Comparison of ENCODE assay signal across 8 mouse cellular contexts in the genomic region with DNA sequence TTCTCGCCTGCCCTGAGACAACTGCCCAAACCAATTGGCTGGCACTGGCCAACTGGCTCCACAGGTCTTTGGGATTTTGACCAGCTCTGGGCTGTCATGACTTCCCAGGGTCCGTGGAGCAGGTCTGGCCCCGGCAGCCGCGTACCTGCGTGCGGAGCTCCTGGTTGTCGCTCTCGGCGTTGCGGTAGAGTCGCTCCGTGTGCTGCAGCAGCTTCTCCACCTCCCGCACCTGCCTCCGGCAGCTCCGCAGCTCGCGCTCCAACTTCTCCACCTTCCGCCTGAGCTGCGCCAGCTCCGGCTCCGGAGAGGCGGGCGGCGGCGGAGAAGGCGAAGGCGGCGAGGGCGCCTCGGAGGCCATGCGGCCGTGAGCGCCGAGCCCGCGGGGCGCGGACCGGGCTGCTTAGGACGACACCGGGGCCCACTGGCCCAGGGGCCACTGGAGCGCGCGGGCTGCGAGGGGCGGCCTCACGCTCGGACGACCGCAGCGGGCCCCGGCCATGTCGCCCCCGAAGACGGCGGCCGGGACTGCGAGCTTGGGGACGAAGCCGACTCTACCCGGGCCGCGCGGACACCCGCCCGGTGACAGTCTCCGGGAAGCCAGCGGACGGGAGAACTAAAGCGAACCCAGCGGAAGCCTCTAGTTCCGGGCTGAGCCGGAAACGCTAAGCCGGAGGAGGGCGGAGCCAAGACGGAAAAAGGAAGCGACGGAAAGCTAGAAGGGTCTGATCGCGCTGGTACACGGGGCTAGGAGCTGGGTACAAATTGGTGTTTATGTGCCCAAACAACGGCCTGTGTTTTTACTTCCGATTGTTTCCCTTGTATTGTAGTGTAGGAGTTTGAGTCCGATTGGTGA. TPM values are rescaled to one million over a fixed set of nuclear protein-coding genes. Genes with fewer than 3 reads are reported as not detected.
A peak's percentile ranks its signal among the peaks of the same experiment; 100 is the strongest.
DNase-seq lines count a peak whose midpoint lies in the region; ATAC-seq and TF ChIP-seq lines count a peak whose summit lies in the region.

Aggf1 (minus strand) TSS at position 652 of the 853 bp plus-strand sequence.

- peaks cover 27% of the 10 kb centered on the region for H3K79me2 ChIP-seq in MEL (ENCODE audit: control insufficient read depth, insufficient read depth, low read length, poor library complexity)

- TF ChIP-seq POLR2A in MEL (IDR thresholded peaks at IDR 0.05; ENCODE audit: control insufficient read depth in 1 of 2, insufficient read depth in 1 of 2, low read depth in 1 of 2, low read length in 2 of 2, poor library complexity in 1 of 2), result peak; percentile 64 to 88; a peak in 3 of 4 replicates
- TF ChIP-seq POLR2A in cerebellum, adult 2 months (IDR thresholded peaks at IDR 0.05; ENCODE audit: borderline replicate concordance, insufficient read depth, low read length), result peak; percentile 75; the same call in 1 of the 2 replicates

- H3K4me2 ChIP-seq in forebrain, postnatal 0 days (ENCODE audit: low read depth), result peak within 1 kb of the TSS; percentile 90
- peak within 1 kb of the TSS; percentile 75 for H3K4me2 ChIP-seq in lung, embryonic 15.5 days

- peaks cover 7 to 9% of the 10 kb centered on the region in 2 experiments for H3K4me1 ChIP-seq in MEL (ENCODE audit: control insufficient read depth in 1 of 2, insufficient read depth in 2 of 2, low read length in 2 of 2)
- peaks cover 5% of the 10 kb centered on the region; the same call in 1 of the 2 replicates for H3K4me1 ChIP-seq in cerebellum, adult 2 months (ENCODE audit: control insufficient read depth, insufficient read depth, low read length)
- H3K4me1 ChIP-seq in forebrain, postnatal 0 days (ENCODE audit: insufficient read depth), result peaks cover 6% of the 10 kb centered on the region
- peaks cover 16% of the 10 kb centered on the region for H3K4me1 ChIP-seq in lung, embryonic 15.5 days

- peak within 1 kb of the TSS; percentile 90 for H3K9ac ChIP-seq in MEL (ENCODE audit: control insufficient read depth, low read depth, low read length, poor library complexity, severe bottlenecking)
- peak within 1 kb of the TSS; percentile 84 for H3K9ac ChIP-seq in forebrain, postnatal 0 days
- peak within 1 kb of the TSS; percentile 90 for H3K9ac ChIP-seq in lung, embryonic 15.5 days

- 0 out of 4 replicates have a peak, but pooled peaks of 1 of the 2 experiments have one; percentile 16 for TF ChIP-seq EP300 in MEL (IDR thresholded peaks at IDR 0.05; ENCODE audit: low read depth in 1 of 2, low read length in 2 of 2)

- under 1% methylated on average over 86 of the region's 86 CpGs for WGBS in cerebellum, adult 2 months
- WGBS in forebrain, postnatal 0 days, result 2% methylated on average over 86 of the region's 86 CpGs
- WGBS in lung, embryonic 15.5 days, result under 1% methylated on average over 83 of the region's 86 CpGs

- TF ChIP-seq CTCF in MEL (IDR thresholded peaks at IDR 0.05 in 2 of 3, conservative IDR thresholded peaks at IDR 0.05 in 1 of 3; ENCODE audit: control insufficient read depth in 1 of 3, insufficient read depth in 1 of 3, low read depth in 2 of 3, low read length in 3 of 3, poor library complexity in 1 of 3, severe bottlenecking in 1 of 3), result no peak
- TF ChIP-seq CTCF in cerebellum, adult 2 months (IDR thresholded peaks at IDR 0.05; ENCODE audit: borderline replicate concordance, insufficient read depth, low read depth, low read length), result no peak
- no peak for TF ChIP-seq CTCF in forebrain, postnatal 0 days (IDR thresholded peaks at IDR 0.05; ENCODE audit: low read depth)

- no peaks in the 10 kb centered on the region for H3K9me3 ChIP-seq in MEL (replicated peaks; ENCODE audit: insufficient read depth, low read length)
- no peaks in the 10 kb centered on the region for H3K9me3 ChIP-seq in forebrain, postnatal 0 days (ENCODE audit: low read length)
- no peaks in the 10 kb centered on the region for H3K9me3 ChIP-seq in lung, embryonic 15.5 days

- peaks cover 6 to 14% of the 10 kb centered on the region in 2 experiments for H3K36me3 ChIP-seq in MEL (ENCODE audit: control insufficient read depth in 1 of 2, insufficient read depth in 2 of 2, low read length in 2 of 2)
- H3K36me3 ChIP-seq in forebrain, postnatal 0 days (ENCODE audit: insufficient read depth), result peaks cover 11% of the 10 kb centered on the region
- peaks cover 11% of the 10 kb centered on the region for H3K36me3 ChIP-seq in lung, embryonic 15.5 days

- no peak for TF ChIP-seq RAD21 in MEL (IDR thresholded peaks at IDR 0.05; ENCODE audit: low read depth, low read length)

- H3K4me3 ChIP-seq in MEL (ENCODE audit: control insufficient read depth in 1 of 2, insufficient read depth in 1 of 2, low read depth in 2 of 2, low read length in 2 of 2), result peak within 1 kb of the TSS; percentile 61 to 95
- H3K4me3 ChIP-seq in cerebellum, adult 2 months (replicated peaks; ENCODE audit: insufficient read depth, low read depth, low read length), result peak within 1 kb of the TSS; percentile 88
- H3K4me3 ChIP-seq in forebrain, postnatal 0 days (ENCODE audit: low read depth, low read length), result peak within 1 kb of the TSS; percentile 95
- H3K4me3 ChIP-seq in lung, embryonic 15.5 days, result peak within 1 kb of the TSS; percentile 100

- H3K27ac ChIP-seq in MEL (ENCODE audit: control insufficient read depth, low read depth, low read length), result peak within 1 kb of the TSS; percentile 81
- H3K27ac ChIP-seq in cerebellum, adult 2 months (ENCODE audit: insufficient read depth, low read length), result peak within 1 kb of the TSS; percentile 43; the same call in 1 of the 2 replicates
- H3K27ac ChIP-seq in forebrain, postnatal 0 days (ENCODE audit: low read depth, low read length), result peak within 1 kb of the TSS; percentile 84
- H3K27ac ChIP-seq in lung, embryonic 15.5 days, result peak within 1 kb of the TSS; percentile 81

- no peaks in the 10 kb centered on the region for H3K27me3 ChIP-seq in MEL (ENCODE audit: control insufficient read depth in 1 of 2, insufficient read depth in 2 of 2, low read length in 2 of 2)
- H3K27me3 ChIP-seq in cerebellum, adult 2 months (ENCODE audit: control insufficient read depth, insufficient read depth, low read length), result no peaks in the 10 kb centered on the region
- H3K27me3 ChIP-seq in forebrain, postnatal 0 days (ENCODE audit: insufficient read depth, low read length), result no peaks in the 10 kb centered on the region
- H3K27me3 ChIP-seq in lung, embryonic 15.5 days, result no peaks in the 10 kb centered on the region

- ATAC-seq in forebrain, postnatal 0 days, result peak; percentile 100
- ATAC-seq in lung, embryonic 15.5 days (ENCODE audit: borderline replicate concordance, extremely low read depth, low FRiP score, low TSS enrichment), result peak; percentile 97

- DNase-seq in MEL (ENCODE audit: low read depth, low spot score), result peak; percentile 94
- DNase-seq in cerebellum, adult 2 months, result peak; percentile 94
- DNase-seq in forebrain, postnatal 0 days, result peak; percentile 93
- peak; percentile 92 for DNase-seq in heart, postnatal 4 days
- DNase-seq in layer of hippocampus, adult 8-10 months (ENCODE audit: low spot score in 2 of 2), result peak; percentile 87 to 92
- DNase-seq in ovary, adult 18-20 months (ENCODE audit: low spot score), result peak; percentile 82
- peak; percentile 93 for DNase-seq in thymus, postnatal 0 days (ENCODE audit: low spot score)

TF ChIP-seq in MEL, 35 proteins besides CTCF, POLR2A, EP300 and RAD21:
- TF ChIP-seq TCF12 (IDR thresholded peaks at IDR 0.05; ENCODE audit: low read depth, low read length) (peak; percentile 47), UBTF (IDR thresholded peaks at IDR 0.05; ENCODE audit: borderline replicate concordance, insufficient read depth, low read depth, low read length) (peak; percentile 95; the same call in 1 of the 2 replicates), ZMIZ1 (IDR thresholded peaks at IDR 0.05; ENCODE audit: low read depth, low read length) (peak; percentile 75), MAX (IDR thresholded peaks at IDR 0.05; ENCODE audit: low read length) (peak; percentile 74; the same call in 1 of the 2 replicates), SMC3 (IDR thresholded peaks at IDR 0.05; ENCODE audit: low read depth, low read length) (no peak), TBP (IDR thresholded peaks at IDR 0.05; ENCODE audit: low read depth, low read length) (peak; percentile 89), POLR2AphosphoS2 (IDR thresholded peaks at IDR 0.05; ENCODE audit: low read length) (peak; percentile 67; the same call in 1 of the 2 replicates), MYC (IDR thresholded peaks at IDR 0.05; ENCODE audit: low read depth, low read length) (peak; percentile 83; the same call in 1 of the 2 replicates), KAT2A (conservative IDR thresholded peaks at IDR 0.05; ENCODE audit: low read depth, low read length) (peak; percentile 77), HCFC1 (IDR thresholded peaks at IDR 0.05; ENCODE audit: low read depth, low read length) (peak; percentile 96), USF1 (IDR thresholded peaks at IDR 0.05; ENCODE audit: low read depth, low read length) (no peak), SIN3A (IDR thresholded peaks at IDR 0.05; ENCODE audit: low read length) (peak; percentile 96), MXI1 (IDR thresholded peaks at IDR 0.05; ENCODE audit: low read depth, low read length) (peak; percentile 86), POLR2AphosphoS5 (IDR thresholded peaks at IDR 0.05; ENCODE audit: borderline replicate concordance, low read depth, low read length) (peak; percentile 80; the same call in 1 of the 2 replicates), ETS1 (IDR thresholded peaks at IDR 0.05; ENCODE audit: low read depth, low read length) (peak; percentile 48; the same call in 1 of the 2 replicates), MAFK (IDR thresholded peaks at IDR 0.05; ENCODE audit: borderline replicate concordance, low read depth, low read length) (no peak), ELF1 (IDR thresholded peaks at IDR 0.05; ENCODE audit: low read depth, low read length) (peak; percentile 97), MYB (IDR thresholded peaks at IDR 0.05; ENCODE audit: low read depth, low read length) (no peak), NELFE (IDR thresholded peaks at IDR 0.05; ENCODE audit: low read depth, low read length) (peak; percentile 70)

RNA-seq across cellular contexts. Expression of gene Aggf1, which starts in this region (rescaled TPM):
- total RNA-seq in MEL (2012; rRNA removed), result 46.1 and 55.1 TPM in 2 replicates
- 10 to 100 TPM; 50.5 to 74.5 TPM for polyA plus RNA-seq in MEL (2012; ENCODE audit: insufficient read depth in 1 of 2, insufficient read length in 2 of 2, low read depth in 1 of 2, low replicate concordance in 2 of 2, missing spikeins in 1 of 2)
- 39.9 and 40.5 TPM in 2 replicates for polyA plus RNA-seq in cerebellum, adult 2 months (2012; rRNA removed)
- 34.3 and 36.5 TPM in 2 replicates for total RNA-seq in forebrain, postnatal 0 days (2014; rRNA removed)
- polyA plus RNA-seq in forebrain, postnatal 0 days (2015; fragmentation: Nextera tagmentation; extraction: Ambion mirVana), result 31.0 and 32.8 TPM in 2 replicates
- 10 to 100 TPM; 27.9 to 28.3 TPM for total RNA-seq in heart, postnatal 4 days (2021)
- 10 to 100 TPM; 43.5 to 49.1 (median 46.5) TPM for total RNA-seq in layer of hippocampus, adult 8-10 months (2022)
- polyA plus RNA-seq in lung, embryonic 15.5 days (2015; fragmentation: Nextera tagmentation; extraction: Ambion mirVana), result 31.5 and 34.8 TPM in 2 replicates
- 36.3 and 36.8 TPM in 2 replicates for polyA plus RNA-seq in thymus, postnatal 0 days (2015; fragmentation: Nextera tagmentation; extraction: Ambion mirVana)

Comparison
In these comparisons a context has a peak if more than half of its experiments do, and no peak if none do; other contexts are left out.
1. Peak in every context shown above with its lines: DNase-seq, ATAC-seq, H3K4me3 ChIP-seq and H3K27ac ChIP-seq.